Mouse (Mus musculus) midbrain, embryonic 15.5 days (tissue): Measurements from ENCODE around the gene Nadk. TPM values are rescaled to one million over a fixed set of nuclear protein-coding genes. Genes with fewer than 3 reads are reported as not detected.

Source experiments
- ATAC-seq: fragments of 200-750 bp; cut with Nextera tagmentation; replicated peaks from 2 replicates; pipeline ENCODE4 v1.8.0; 2017; ENCODE audit warnings: moderate TSS enrichment
- H3K27ac ChIP-seq: fragments of 300-500 bp; sonication (generic); 2 replicates; pipeline ENCODE4 v1.5.1; 2015; ENCODE audit warnings: mild to moderate bottlenecking, inconsistent platforms
- H3K27me3 ChIP-seq: fragments of 300-500 bp; sonication (generic); replicated peaks from 2 replicates; pipeline ENCODE4 v1.6.1; 2015; ENCODE audit warnings: inconsistent platforms
- H3K36me3 ChIP-seq: fragments of 300-500 bp; sonication (generic); replicated peaks from 2 replicates; pipeline ENCODE4 v1.6.1; 2015; ENCODE audit warnings: inconsistent platforms
- H3K4me1 ChIP-seq: fragments of 300-500 bp; sonication (generic); 2 replicates; pipeline ENCODE4 v1.6.1; 2015; ENCODE audit warnings: inconsistent platforms
- H3K4me2 ChIP-seq: fragments of 300-500 bp; sonication (generic); 2 replicates; pipeline ENCODE4 v1.6.1; 2015; ENCODE audit warnings: inconsistent platforms, mild to moderate bottlenecking, moderate library complexity
- H3K4me3 ChIP-seq: fragments of 300-500 bp; sonication (generic); 2 replicates; pipeline ENCODE4 v1.5.1; 2015; ENCODE audit warnings: mild to moderate bottlenecking, inconsistent platforms
- H3K9ac ChIP-seq: fragments of 300-500 bp; sonication (generic); 2 replicates; pipeline ENCODE4 v1.6.1; 2015; ENCODE audit warnings: mild to moderate bottlenecking, inconsistent platforms
- H3K9me3 ChIP-seq: fragments of 300-500 bp; sonication (generic); 2 replicates; pipeline ENCODE4 v1.6.1; 2016; ENCODE audit warnings: inconsistent platforms
- WGBS: fragments of 180-500 bp; shearing (Covaris S2); methylation state at CpG from one replicate; pipeline ENCODE4 v1.1.7; 2015; ENCODE audit warnings: mixed read lengths; 5-methylcytosine and 5-hydroxymethylcytosine counted together
- polyA plus RNA-seq: library from polyadenylated mRNA; unstranded; fragments of >200 nt; fragmentation: Nextera tagmentation; extraction: Ambion mirVana; gene quantifications from 2 replicates; pipeline ENCODE4 v1.2.1, GENCODE M21; 2015

Gene Nadk
- polyA plus RNA-seq, 1 experiment from 2014 or later: 82.9 TPM

GRCm38 (mm10) chr4:155573876-155574275 is 11.7 kb downstream of the Nadk start:
- no peaks in the 10 kb centered on the region for H3K27me3 ChIP-seq
- no peak overlapping the region for H3K4me3 ChIP-seq
- no peaks in the 10 kb centered on the region for H3K4me1 ChIP-seq
- ATAC-seq: no peak
- H3K27ac ChIP-seq: no peak overlapping the region
- 93% methylated on average over 9 of the region's 9 CpGs for WGBS
- H3K9ac ChIP-seq: no peak overlapping the region
- H3K4me2 ChIP-seq: no peak overlapping the region
- peaks cover 9% of the 10 kb centered on the region for H3K36me3 ChIP-seq
- no peaks in the 10 kb centered on the region for H3K9me3 ChIP-seq

GRCm38 (mm10) chr4:155574931-155575330 is 12.8 kb downstream of the Nadk start:
- Histone ChIP-seq H3K27ac (no peak overlapping the region), H3K9ac (no peak overlapping the region)

GRCm38 (mm10) chr4:155575521-155575920 is 13.3 kb downstream of the Nadk start:
- H3K4me3 ChIP-seq: no peak overlapping the region
- H3K36me3 ChIP-seq: peaks cover 9% of the 10 kb centered on the region
- H3K27me3 ChIP-seq: no peaks in the 10 kb centered on the region
- WGBS: 82% methylated on average over 8 of the region's 8 CpGs
- no peaks in the 10 kb centered on the region for H3K4me1 ChIP-seq
- H3K27ac ChIP-seq: no peak overlapping the region
- no peak for ATAC-seq
- no peak overlapping the region for H3K9ac ChIP-seq
- no peaks in the 10 kb centered on the region for H3K9me3 ChIP-seq
- H3K4me2 ChIP-seq: no peak overlapping the region

More at GRCm38 (mm10) chr4:155574931-155575330, 12.8 kb downstream of the Nadk start:
- no peak for ATAC-seq
- WGBS: 91% methylated on average over 11 of the region's 11 CpGs
- H3K36me3 ChIP-seq: peaks cover 9% of the 10 kb centered on the region
- no peak overlapping the region for H3K4me3 ChIP-seq
- H3K27me3 ChIP-seq: no peaks in the 10 kb centered on the region
- H3K9me3 ChIP-seq: no peaks in the 10 kb centered on the region
- H3K4me2 ChIP-seq: no peak overlapping the region
- no peaks in the 10 kb centered on the region for H3K4me1 ChIP-seq

- whole genome bisulfite sequencing: 93% methylated on average over 9 of the region's 9 CpGs
- ATAC-seq: no peak
- Histone ChIP-seq H3K27ac (no peak overlapping the region), H3K27me3 (no peaks in the 10 kb centered on the region), H3K9ac (no peak overlapping the region), H3K36me3 (peaks cover 12% of the 10 kb centered on the region), H3K4me2 (no peak overlapping the region), H3K4me1 (no peaks in the 10 kb centered on the region), H3K9me3 (no peaks in the 10 kb centered on the region), H3K4me3 (no peak overlapping the region)
Measured at GRCm38 (mm10) chr4:155577132-155577531, 15.0 kb downstream of the Nadk start.

- Histone ChIP-seq H3K9me3 (no peaks in the 10 kb centered on the region), H3K27ac (no peak overlapping the region), H3K27me3 (no peaks in the 10 kb centered on the region), H3K36me3 (peaks cover 12% of the 10 kb centered on the region), H3K4me3 (no peak overlapping the region), H3K4me1 (no peaks in the 10 kb centered on the region), H3K4me2 (no peak overlapping the region), H3K9ac (no peak overlapping the region)
- no peak for ATAC-seq
- WGBS: 96% methylated on average over 5 of the region's 5 CpGs
Measured at GRCm38 (mm10) chr4:155577741-155578140, 15.6 kb downstream of the Nadk start.

- H3K4me2 ChIP-seq: no peak overlapping the region
- peaks cover 17% of the 10 kb centered on the region for H3K36me3 ChIP-seq
- WGBS: 89% methylated on average over 7 of the region's 7 CpGs
- H3K9ac ChIP-seq: no peak overlapping the region
- H3K27me3 ChIP-seq: no peaks in the 10 kb centered on the region
- H3K4me3 ChIP-seq: no peak overlapping the region
- H3K27ac ChIP-seq: no peak overlapping the region
- no peaks in the 10 kb centered on the region for H3K4me1 ChIP-seq
- ATAC-seq: no peak
- no peaks in the 10 kb centered on the region for H3K9me3 ChIP-seq
Measured at GRCm38 (mm10) chr4:155578336-155579125, 16.4 kb downstream of the Nadk start.

GRCm38 (mm10) chr4:155580420-155580819 is 18.2 kb downstream of the Nadk start:
- no peak overlapping the region for H3K4me3 ChIP-seq
- H3K27ac ChIP-seq: no peak overlapping the region
- H3K36me3 ChIP-seq: peaks cover 35% of the 10 kb centered on the region
- no peak; the same call in 1 of the 2 replicates for ATAC-seq
- no peaks in the 10 kb centered on the region for H3K4me1 ChIP-seq
- no peaks in the 10 kb centered on the region for H3K9me3 ChIP-seq
- H3K27me3 ChIP-seq: no peaks in the 10 kb centered on the region
- no peak overlapping the region for H3K4me2 ChIP-seq
- 21% methylated on average over 1 of the region's 1 CpGs for WGBS
- no peak overlapping the region for H3K9ac ChIP-seq

GRCm38 (mm10) chr4:155582279-155582905 is 20.2 kb downstream of the Nadk start:
- H3K36me3 ChIP-seq: peaks cover 38% of the 10 kb centered on the region
- no peaks in the 10 kb centered on the region for H3K4me1 ChIP-seq

GRCm38 (mm10) chr4:155589356-155589755 is 27.2 kb downstream of the Nadk start:
- 93% methylated on average over 5 of the region's 5 CpGs for WGBS
- Histone ChIP-seq H3K4me3 (no peak overlapping the region), H3K27ac (no peak overlapping the region), H3K36me3 (peaks cover 49% of the 10 kb centered on the region), H3K9ac (no peak overlapping the region), H3K4me2 (no peak overlapping the region), H3K27me3 (no peaks in the 10 kb centered on the region), H3K4me1 (no peaks in the 10 kb centered on the region), H3K9me3 (no peaks in the 10 kb centered on the region)
- ATAC-seq: no peak

More at GRCm38 (mm10) chr4:155582279-155582905, 20.2 kb downstream of the Nadk start:
- no peak overlapping the region for H3K9ac ChIP-seq
- no peak for ATAC-seq
- no peak overlapping the region for H3K4me2 ChIP-seq
- H3K9me3 ChIP-seq: no peaks in the 10 kb centered on the region
- H3K27ac ChIP-seq: no peak overlapping the region
- no peaks in the 10 kb centered on the region for H3K27me3 ChIP-seq
- no peak overlapping the region for H3K4me3 ChIP-seq
- WGBS: 95% methylated on average over 6 of the region's 6 CpGs

- Histone ChIP-seq H3K9me3 (no peaks in the 10 kb centered on the region), H3K27me3 (no peaks in the 10 kb centered on the region), H3K9ac (no peak overlapping the region), H3K27ac (no peak overlapping the region), H3K4me3 (no peak overlapping the region), H3K36me3 (peaks cover 37% of the 10 kb centered on the region), H3K4me1 (no peaks in the 10 kb centered on the region), H3K4me2 (no peak overlapping the region)
- ATAC-seq: no peak
- WGBS: 87% methylated on average over 7 of the region's 7 CpGs
Measured at GRCm38 (mm10) chr4:155591012-155591719, 29.0 kb downstream of the Nadk start.

- no peaks in the 10 kb centered on the region for H3K4me1 ChIP-seq
- H3K4me2 ChIP-seq: no peak overlapping the region
- 63% methylated on average over 1 of the region's 1 CpGs for WGBS
- no peak overlapping the region for H3K27ac ChIP-seq
- ATAC-seq: no peak
- no peaks in the 10 kb centered on the region for H3K9me3 ChIP-seq
- no peak overlapping the region for H3K4me3 ChIP-seq
- no peaks in the 10 kb centered on the region for H3K27me3 ChIP-seq
- H3K9ac ChIP-seq: no peak overlapping the region
- H3K36me3 ChIP-seq: peaks cover 17% of the 10 kb centered on the region
Measured at GRCm38 (mm10) chr4:155593780-155594179, 31.6 kb downstream of the Nadk start.

GRCm38 (mm10) chr4:155595777-155596176 is 33.6 kb downstream of the Nadk start:
- no peaks in the 10 kb centered on the region for H3K27me3 ChIP-seq
- no peak overlapping the region for H3K27ac ChIP-seq
- H3K4me2 ChIP-seq: no peak overlapping the region
- 0 out of 2 replicates have a peak, but pooled peaks cover 5% of the 10 kb centered on the region for H3K4me1 ChIP-seq
- H3K4me3 ChIP-seq: no peak overlapping the region
- no peaks in the 10 kb centered on the region for H3K36me3 ChIP-seq
- ATAC-seq: no peak
- no peak overlapping the region for H3K9ac ChIP-seq
- no peaks in the 10 kb centered on the region for H3K9me3 ChIP-seq
- WGBS: 90% methylated on average over 3 of the region's 3 CpGs
